Mouse (Mus musculus) forebrain, embryonic 13.5 days (tissue): ENCODE measurements at regions not wholly inside any gene's neighbourhood (a gene's known extent, or its start where the extent isn't known, plus 50 kb on each side); places are given as distances from the start of the nearest gene placed in this dataset.

Source experiments
- ATAC-seq: fragments of 200-750 bp; cut with Nextera tagmentation; 2 replicates; pipeline ENCODE4 v1.8.0; 2017
- H3K27ac ChIP-seq: fragments of 300-500 bp; sonication (generic); 2 replicates; pipeline ENCODE4 v1.5.1; 2015; ENCODE audit warnings: inconsistent platforms, mild to moderate bottlenecking, moderate library complexity
- H3K27me3 ChIP-seq: fragments of 300-500 bp; sonication (generic); 2 replicates; pipeline ENCODE4 v1.6.1; 2015; ENCODE audit warnings: mild to moderate bottlenecking, inconsistent platforms
- H3K36me3 ChIP-seq: fragments of 300-500 bp; sonication (generic); 2 replicates; pipeline ENCODE4 v1.6.1; 2015; ENCODE audit warnings: mild to moderate bottlenecking, inconsistent platforms; ENCODE audit not compliant: poor library complexity, severe bottlenecking
- H3K4me1 ChIP-seq: fragments of 300-500 bp; sonication (generic); 2 replicates; pipeline ENCODE4 v1.6.1; 2015; ENCODE audit warnings: inconsistent platforms
- H3K4me2 ChIP-seq: fragments of 300-500 bp; sonication (generic); 2 replicates; pipeline ENCODE4 v1.6.1; 2015; ENCODE audit warnings: inconsistent platforms, mild to moderate bottlenecking, moderate library complexity
- H3K4me3 ChIP-seq: fragments of 300-500 bp; sonication (generic); 2 replicates; pipeline ENCODE4 v1.5.1; 2015; ENCODE audit warnings: mild to moderate bottlenecking, inconsistent platforms
- H3K9ac ChIP-seq: fragments of 300-500 bp; sonication (generic); 2 replicates; pipeline ENCODE4 v1.6.1; 2015; ENCODE audit warnings: mild to moderate bottlenecking, inconsistent platforms
- H3K9me3 ChIP-seq: fragments of 300-500 bp; sonication (generic); replicated peaks from 2 replicates; pipeline ENCODE4 v1.6.1; 2016; ENCODE audit warnings: inconsistent platforms
- WGBS: fragments of 180-500 bp; shearing (Covaris S2); methylation state at CpG from one replicate; pipeline ENCODE4 v1.1.7; 2015; 5-methylcytosine and 5-hydroxymethylcytosine counted together

DNA sequence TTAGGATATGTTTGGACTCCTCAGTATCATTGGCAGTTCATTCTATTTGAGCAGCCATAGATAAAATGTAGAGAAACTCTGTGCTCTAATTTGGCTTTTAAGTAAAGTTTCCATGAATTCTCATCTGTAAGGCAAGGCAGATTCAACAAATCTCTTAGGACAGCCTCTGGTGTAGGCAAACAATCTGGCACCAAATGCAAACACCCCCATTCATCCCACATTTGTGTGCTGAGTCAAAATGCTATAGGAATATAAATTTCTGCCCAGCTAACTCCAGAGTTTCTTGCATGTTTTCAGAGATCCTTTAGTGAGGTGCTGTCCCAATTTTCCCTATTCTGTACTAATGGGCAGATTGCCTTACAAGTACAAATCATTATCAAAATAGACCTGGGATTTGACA is 695.7 kb upstream of the Kif18a start:
- H3K27me3 ChIP-seq = no peaks in the 10 kb centered on the region
- H3K4me3 ChIP-seq = no peak overlapping the region
- no peaks in the 10 kb centered on the region for H3K9me3 ChIP-seq
- no peak overlapping the region for H3K27ac ChIP-seq
- H3K36me3 ChIP-seq = no peaks in the 10 kb centered on the region
- no peaks in the 10 kb centered on the region for H3K4me1 ChIP-seq
- no peak overlapping the region for H3K4me2 ChIP-seq
- no peak for ATAC-seq
- no peak overlapping the region for H3K9ac ChIP-seq

DNA sequence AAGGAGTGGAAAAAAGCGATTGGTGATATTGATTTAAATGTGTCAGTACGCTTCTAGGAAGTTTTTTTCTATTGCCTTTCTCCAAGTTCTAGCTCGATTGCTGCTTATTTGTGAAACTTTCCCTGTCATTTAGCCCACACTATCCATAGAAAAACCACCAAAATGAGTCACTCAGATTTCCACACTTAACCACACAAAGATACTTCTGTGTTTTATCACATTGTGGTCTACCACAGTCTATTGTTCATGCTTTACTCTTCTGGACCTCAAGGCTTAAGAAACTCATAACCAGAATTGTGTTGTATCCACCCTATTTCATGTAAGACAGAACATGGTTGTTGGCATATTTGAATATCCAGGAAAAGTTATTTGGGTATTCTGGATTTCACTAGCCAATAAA is 687.0 kb upstream of the Kif18a start:
- Histone ChIP-seq H3K4me3 (no peak overlapping the region), H3K9me3 (no peaks in the 10 kb centered on the region), H3K27me3 (no peaks in the 10 kb centered on the region), H3K36me3 (no peaks in the 10 kb centered on the region), H3K4me1 (no peaks in the 10 kb centered on the region), H3K4me2 (no peak overlapping the region), H3K27ac (no peak overlapping the region), H3K9ac (no peak overlapping the region)
- 88% methylated on average over 3 of the region's 3 CpGs for WGBS
- no peak for ATAC-seq

DNA sequence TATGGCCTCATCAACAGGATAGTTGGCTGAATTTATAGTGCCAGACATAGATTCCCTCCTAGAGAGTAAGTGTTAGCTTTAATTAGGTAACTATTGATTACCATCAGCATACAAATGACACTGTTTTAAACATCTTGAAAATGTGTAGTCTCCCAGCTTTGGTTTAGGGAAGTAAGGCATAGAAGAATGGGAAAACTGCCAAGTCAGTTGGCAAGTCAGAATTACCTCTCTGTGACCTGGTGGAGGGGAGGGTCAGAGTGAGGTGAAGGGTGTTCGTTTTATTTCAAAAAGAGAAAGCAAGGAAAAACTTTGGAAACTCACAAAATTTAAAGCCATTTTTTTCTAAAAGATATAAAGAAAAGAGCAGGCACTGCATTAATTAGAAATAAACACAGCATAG is 680.2 kb upstream of the Kif18a start:
- ATAC-seq = no peak
- no peak overlapping the region for H3K4me3 ChIP-seq
- 61% methylated on average over 1 of the region's 1 CpGs for WGBS

DNA sequence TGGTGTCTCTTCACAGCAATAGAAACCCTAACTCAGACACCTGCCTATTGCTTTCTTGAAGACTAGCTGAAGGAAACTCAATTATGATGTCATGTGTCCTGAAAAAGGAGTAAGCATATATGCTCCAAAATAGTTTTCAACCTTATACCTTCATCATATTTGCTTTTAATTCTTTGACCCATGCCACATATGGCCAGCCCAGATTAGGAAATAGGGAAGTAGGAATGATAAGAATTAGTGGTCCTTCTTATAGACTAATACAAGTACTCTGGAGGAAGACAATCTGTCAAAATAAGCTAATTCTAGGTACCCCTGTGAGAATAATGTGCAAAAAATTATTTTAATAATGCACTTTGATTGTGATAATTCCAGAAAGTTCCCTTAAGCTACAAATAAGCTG is 661.0 kb upstream of the Kif18a start:
- Histone ChIP-seq H3K4me1 (no peaks in the 10 kb centered on the region), H3K9ac (no peak overlapping the region), H3K9me3 (no peaks in the 10 kb centered on the region), H3K27ac (no peak overlapping the region), H3K4me2 (no peak overlapping the region), H3K36me3 (no peaks in the 10 kb centered on the region), H3K27me3 (no peaks in the 10 kb centered on the region), H3K4me3 (no peak overlapping the region)
- no peak for ATAC-seq

More for the DNA sequence above, 680.2 kb upstream of the Kif18a start:
- H3K36me3 ChIP-seq = no peaks in the 10 kb centered on the region
- no peak overlapping the region for H3K4me2 ChIP-seq
- no peak overlapping the region for H3K27ac ChIP-seq
- H3K9ac ChIP-seq = no peak overlapping the region
- no peaks in the 10 kb centered on the region for H3K9me3 ChIP-seq
- H3K27me3 ChIP-seq = no peaks in the 10 kb centered on the region
- H3K4me1 ChIP-seq = no peaks in the 10 kb centered on the region

DNA sequence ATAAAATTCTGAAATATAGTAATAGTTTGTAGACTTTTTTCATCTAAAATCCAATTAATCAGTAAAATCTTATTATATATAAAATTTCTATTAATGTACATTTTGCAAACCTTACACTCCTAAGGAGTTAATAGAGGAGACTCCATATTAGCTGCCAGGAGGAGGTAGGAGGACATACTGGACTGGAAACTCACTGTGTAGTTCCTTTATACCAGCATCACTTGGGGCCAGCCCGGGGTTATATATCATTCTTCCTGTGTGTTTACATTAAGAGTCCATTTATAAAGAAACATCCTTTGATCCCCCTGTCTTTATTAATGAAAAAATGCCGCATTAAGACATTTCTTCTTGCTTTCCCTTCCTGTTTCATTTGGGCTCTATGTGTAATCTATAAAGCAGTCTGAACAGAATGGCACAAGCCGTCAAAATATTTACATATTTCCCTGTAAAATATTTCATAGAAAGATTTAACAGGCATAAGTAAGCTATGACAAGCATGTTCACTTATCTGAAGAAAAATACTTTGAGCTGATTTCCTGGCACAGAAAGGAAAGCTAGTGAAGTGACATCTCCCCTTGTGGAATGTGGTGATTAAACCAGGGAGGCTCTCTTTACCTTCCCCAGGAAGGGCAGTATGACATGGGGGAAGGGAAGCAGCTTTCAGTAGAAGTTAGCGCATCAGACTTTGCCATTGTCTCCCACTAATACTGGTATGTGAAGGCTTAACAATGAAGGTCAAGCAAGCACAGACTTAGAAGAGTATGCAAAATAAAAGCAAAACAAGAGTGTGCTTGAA is 658.0 kb upstream of the Kif18a start:
- Histone ChIP-seq H3K36me3 (no peaks in the 10 kb centered on the region), H3K9me3 (no peaks in the 10 kb centered on the region), H3K4me3 (no peak overlapping the region), H3K27me3 (no peaks in the 10 kb centered on the region), H3K27ac (no peak overlapping the region), H3K4me2 (no peak overlapping the region), H3K9ac (no peak overlapping the region), H3K4me1 (no peaks in the 10 kb centered on the region)
- 75% methylated on average over 4 of the region's 4 CpGs for WGBS
- ATAC-seq = no peak

DNA sequence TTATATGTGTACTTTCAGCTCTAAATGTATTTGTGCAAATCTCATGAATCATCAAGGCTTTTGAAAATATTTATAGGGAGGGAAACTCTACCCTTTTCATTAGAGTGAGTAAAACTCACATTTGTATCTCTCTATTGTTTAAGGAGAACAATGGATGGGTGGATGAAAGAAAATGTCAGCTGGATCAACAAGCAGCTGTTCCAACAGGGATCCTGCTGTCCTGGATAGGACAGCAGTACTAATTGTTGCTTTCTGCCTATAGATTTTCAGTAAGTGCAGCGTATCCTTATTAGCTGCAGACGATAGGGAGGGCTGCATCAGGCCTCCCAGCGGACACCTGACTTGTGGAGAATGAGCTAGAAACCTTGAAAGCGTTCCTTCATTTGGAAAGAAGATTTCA is 644.9 kb upstream of the Kif18a start:
- no peak overlapping the region for H3K27ac ChIP-seq
- H3K4me1 ChIP-seq = no peaks in the 10 kb centered on the region
- H3K4me3 ChIP-seq = no peak overlapping the region
- H3K27me3 ChIP-seq = no peaks in the 10 kb centered on the region
- WGBS = 65% methylated on average over 4 of the region's 4 CpGs
- H3K9me3 ChIP-seq = no peaks in the 10 kb centered on the region
- H3K4me2 ChIP-seq = no peak overlapping the region
- ATAC-seq = no peak
- H3K36me3 ChIP-seq = no peaks in the 10 kb centered on the region
- H3K9ac ChIP-seq = no peak overlapping the region

DNA sequence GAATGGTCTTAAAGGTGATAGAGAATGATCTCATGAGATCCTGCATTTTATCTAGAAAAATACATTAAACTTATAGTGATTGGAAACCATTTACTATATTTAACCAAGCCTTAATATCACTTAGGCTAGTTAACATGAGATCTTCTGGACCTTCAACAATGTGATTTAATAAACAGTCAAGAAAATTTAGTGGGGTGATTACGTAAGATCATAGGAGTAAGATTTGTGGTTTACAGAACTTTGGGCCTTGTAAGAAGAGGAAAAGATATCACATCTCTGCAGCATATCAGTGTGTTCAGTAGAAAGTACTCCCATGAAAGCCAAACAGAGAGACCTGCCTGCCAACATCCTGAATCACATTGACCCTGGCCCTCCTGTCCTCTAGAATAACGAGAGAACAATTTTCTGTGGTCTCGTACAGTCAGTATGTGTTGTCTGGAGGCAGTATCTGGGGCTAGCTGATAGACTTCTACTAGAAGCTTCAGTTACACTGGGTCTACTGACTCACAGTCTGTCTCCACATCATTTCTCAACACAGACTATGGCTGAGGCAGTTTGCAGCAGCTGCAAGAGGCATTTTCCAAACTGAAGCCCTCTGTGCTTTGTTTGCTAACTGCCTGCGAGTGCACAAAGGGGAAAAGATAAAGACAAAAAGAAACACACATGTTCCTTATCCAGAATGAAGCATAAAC is 619.7 kb upstream of the Kif18a start:
- H3K27ac ChIP-seq = no peak overlapping the region
- no peaks in the 10 kb centered on the region for H3K27me3 ChIP-seq
- H3K9ac ChIP-seq = no peak overlapping the region
- H3K36me3 ChIP-seq = no peaks in the 10 kb centered on the region
- H3K4me3 ChIP-seq = no peak overlapping the region
- 71% methylated on average over 4 of the region's 4 CpGs for WGBS
- H3K4me2 ChIP-seq = no peak overlapping the region
- no peaks in the 10 kb centered on the region for H3K4me1 ChIP-seq
- H3K9me3 ChIP-seq = no peaks in the 10 kb centered on the region
- ATAC-seq = no peak

DNA sequence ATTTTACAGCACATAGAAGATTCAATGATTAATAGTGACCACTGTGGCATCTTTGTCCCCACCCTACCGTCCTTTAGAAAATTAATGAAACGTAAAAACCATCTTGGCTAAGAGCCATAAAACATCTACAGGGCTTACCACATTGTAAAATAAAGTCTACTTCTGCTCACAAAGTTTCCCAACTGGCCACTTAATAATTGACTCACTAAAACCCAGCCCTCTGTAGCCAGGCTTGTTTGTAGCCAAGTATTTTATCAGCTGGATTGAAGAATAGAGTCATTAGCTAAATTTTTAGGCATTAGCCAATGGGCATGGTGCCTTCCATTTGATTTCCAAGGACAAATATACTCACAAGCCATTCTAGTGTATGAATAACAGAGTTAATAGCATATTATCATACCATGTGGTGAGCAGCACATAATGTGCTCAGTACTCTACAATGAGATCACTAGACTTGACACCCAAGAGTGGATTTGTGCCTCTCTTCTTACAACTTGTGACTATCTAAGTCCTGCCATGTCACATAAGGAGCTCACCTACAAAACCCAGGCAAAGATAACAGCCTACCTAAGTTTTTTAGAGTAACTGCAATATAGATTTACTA is 602.7 kb upstream of the Kif18a start:
- no peaks in the 10 kb centered on the region for H3K36me3 ChIP-seq
- no peak overlapping the region for H3K4me3 ChIP-seq
- no peak overlapping the region for H3K9ac ChIP-seq
- no peaks in the 10 kb centered on the region for H3K4me1 ChIP-seq
- no peaks in the 10 kb centered on the region for H3K9me3 ChIP-seq
- H3K27me3 ChIP-seq = no peaks in the 10 kb centered on the region
- no peak overlapping the region for H3K4me2 ChIP-seq
- 65% methylated on average over 2 of the region's 2 CpGs for WGBS
- no peak for ATAC-seq
- H3K27ac ChIP-seq = no peak overlapping the region

DNA sequence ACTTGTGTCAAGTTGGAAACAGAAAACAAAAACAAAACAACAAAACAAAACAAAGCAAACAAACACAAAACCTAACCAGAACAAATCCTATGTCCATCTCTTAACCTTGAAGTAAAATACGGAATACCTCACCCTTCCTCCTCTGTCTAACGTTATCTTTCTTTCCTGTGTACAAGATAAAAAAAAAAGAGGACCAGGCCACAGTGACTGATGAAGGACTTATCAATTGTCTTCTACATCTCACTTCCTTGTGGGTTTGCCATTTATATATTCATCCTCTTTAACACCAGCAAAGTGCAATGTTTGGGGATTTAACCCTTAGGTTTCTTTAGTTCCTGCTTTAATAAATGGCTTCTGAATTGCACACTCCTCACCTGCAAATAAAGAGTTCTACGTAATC is 599.0 kb upstream of the Kif18a start:
- 87% methylated on average over 3 of the region's 3 CpGs for WGBS

DNA sequence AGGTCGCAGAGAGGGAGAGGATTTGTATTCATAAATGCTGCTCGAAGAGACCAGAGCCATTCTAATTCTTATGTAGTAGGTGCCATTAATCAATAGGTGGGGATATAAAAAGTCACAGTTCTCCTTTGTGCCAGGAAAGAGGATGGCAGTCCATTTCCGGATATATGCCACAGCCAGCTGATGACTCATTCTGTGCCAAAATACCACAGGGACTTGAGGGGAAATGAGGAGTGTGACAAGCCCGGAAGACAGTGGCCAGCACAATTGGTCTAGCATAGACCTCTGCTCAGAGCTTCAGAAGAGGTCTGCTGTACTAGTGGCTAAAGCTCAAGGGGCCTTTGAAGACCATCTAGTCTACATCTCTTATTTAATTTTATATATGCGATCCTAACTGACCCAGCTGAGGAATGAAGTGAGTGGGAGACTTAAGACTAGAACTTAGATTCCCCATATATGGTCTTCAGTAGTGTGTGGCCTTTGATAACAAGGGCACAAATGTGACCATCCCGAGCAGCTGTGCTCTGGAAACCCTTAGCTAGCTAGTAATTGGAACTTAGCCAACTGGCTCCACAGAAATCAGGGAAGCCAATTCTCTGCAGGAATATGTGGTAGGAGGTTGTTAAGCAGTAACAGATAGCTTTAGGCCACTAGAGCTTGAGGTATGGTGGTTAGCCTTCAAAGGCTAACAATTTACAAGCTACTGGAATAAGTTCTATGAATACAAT is 594.4 kb upstream of the Kif18a start:
- Histone ChIP-seq H3K4me1 (no peaks in the 10 kb centered on the region), H3K4me2 (no peak overlapping the region), H3K27me3 (no peaks in the 10 kb centered on the region), H3K36me3 (no peaks in the 10 kb centered on the region), H3K27ac (no peak overlapping the region), H3K9me3 (no peaks in the 10 kb centered on the region), H3K4me3 (no peak overlapping the region), H3K9ac (no peak overlapping the region)
- 84% methylated on average over 6 of the region's 6 CpGs for WGBS
- ATAC-seq = no peak

More for the DNA sequence above, 599.0 kb upstream of the Kif18a start:
- ATAC-seq = no peak
- Histone ChIP-seq H3K36me3 (no peaks in the 10 kb centered on the region), H3K4me2 (no peak overlapping the region), H3K27me3 (no peaks in the 10 kb centered on the region), H3K4me3 (no peak overlapping the region), H3K9me3 (no peaks in the 10 kb centered on the region), H3K27ac (no peak overlapping the region), H3K4me1 (no peaks in the 10 kb centered on the region), H3K9ac (no peak overlapping the region)

DNA sequence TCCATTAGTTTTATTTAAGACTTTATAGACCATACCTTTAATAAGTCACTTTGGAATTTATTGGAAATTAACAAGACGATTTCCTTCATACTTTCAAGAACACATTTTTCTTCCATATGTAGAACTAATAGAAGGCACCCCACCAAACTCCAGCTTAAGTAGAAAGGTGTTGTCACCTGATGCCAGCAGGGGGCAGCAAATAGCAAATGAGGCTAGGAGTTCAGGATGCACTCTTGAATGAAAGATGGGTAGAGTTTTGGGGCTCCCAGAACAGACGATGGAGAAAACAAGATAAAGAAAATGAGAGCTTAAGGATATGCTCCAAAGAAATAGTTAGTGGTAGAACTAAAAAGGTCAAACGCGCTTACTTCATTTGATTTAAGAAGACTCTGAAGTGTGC is 590.4 kb upstream of the Kif18a start:
- Histone ChIP-seq H3K4me2 (no peak overlapping the region), H3K4me3 (no peak overlapping the region), H3K27me3 (no peaks in the 10 kb centered on the region), H3K4me1 (no peaks in the 10 kb centered on the region), H3K27ac (no peak overlapping the region), H3K36me3 (no peaks in the 10 kb centered on the region), H3K9me3 (no peaks in the 10 kb centered on the region), H3K9ac (no peak overlapping the region)
- WGBS = 59% methylated on average over 4 of the region's 4 CpGs
- peak; percentile 67; the same call in 1 of the 2 replicates for ATAC-seq
